Mouse (Mus musculus): ENCODE results near the gene Adrb1. TPM values are rescaled to one million over a fixed set of nuclear protein-coding genes. Genes with fewer than 3 reads are reported as not detected.

The Adrb1 gene
- polyA plus RNA-seq, 1 experiment from 2014 or later = 0.24 TPM

DNA sequence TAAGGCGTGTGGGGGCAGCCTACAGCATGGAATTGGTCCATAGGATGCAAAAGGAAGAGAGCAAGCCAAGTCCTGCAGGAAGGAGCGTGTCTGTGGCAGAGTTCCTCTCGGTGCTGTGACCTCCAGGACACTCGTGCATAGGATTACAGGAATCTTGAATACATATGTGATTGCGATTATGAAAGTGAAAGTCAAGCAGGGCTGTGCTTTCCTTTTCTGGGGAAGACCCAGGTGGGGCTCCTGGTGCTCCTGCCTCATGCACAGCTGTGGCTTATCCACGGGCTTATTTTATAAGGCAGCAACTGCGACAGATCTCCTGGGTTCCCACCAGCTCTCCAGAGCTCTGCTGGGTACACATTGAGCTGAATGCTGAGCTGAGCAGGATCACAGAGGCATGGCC, 39.2 kb upstream of the Adrb1 start:
- Histone ChIP-seq H3K4me3 (ENCODE audit: low read depth, low read length) (no peak overlapping the region), H3K27me3 (ENCODE audit: control insufficient read depth, insufficient read depth, low read length) (no peaks in the 10 kb centered on the region), H3K27ac (replicated peaks; ENCODE audit: low read depth, low read length) (no peak overlapping the region), H3K9ac (ENCODE audit: low read length) (no peak overlapping the region), H3K36me3 (ENCODE audit: control insufficient read depth, insufficient read depth, low read length) (no peaks in the 10 kb centered on the region), H3K4me2 (ENCODE audit: low read depth, severe bottlenecking) (no peak overlapping the region), H3K4me1 (ENCODE audit: control insufficient read depth, insufficient read depth, low read length) (no peaks in the 10 kb centered on the region), H3K9me3 (ENCODE audit: control insufficient read depth, low read length) (no peaks in the 10 kb centered on the region)
- WGBS = 77% methylated on average over 7 of the region's 7 CpGs
- DNase-seq (ENCODE audit: low spot score) (no peak), ATAC-seq (ENCODE audit: insufficient number of reproducible peaks, low FRiP score, low TSS enrichment, low read depth) (no peak)

DNA sequence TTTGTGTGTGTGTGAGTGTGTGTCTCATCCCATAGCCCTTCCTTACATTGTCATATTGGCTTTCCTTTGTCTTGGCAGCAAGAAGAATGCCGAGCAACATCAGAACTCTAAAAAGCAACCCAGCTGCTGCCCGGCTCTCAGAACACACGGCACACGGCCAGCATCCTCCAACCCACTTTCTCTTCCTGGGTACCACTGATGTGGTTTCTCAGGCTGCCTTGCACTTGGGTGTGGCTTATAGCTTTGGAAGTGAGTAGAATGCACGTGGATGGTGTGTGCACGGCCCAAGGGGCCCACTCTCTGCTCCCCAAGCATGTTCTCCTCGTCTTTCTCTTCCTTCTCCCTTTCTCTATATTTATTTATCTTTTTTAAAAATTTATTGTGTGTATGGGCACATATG, 36.5 kb upstream of the Adrb1 start:
- H3K27ac ChIP-seq (replicated peaks; ENCODE audit: low read depth, low read length) = no peak overlapping the region
- WGBS = 78% methylated on average over 7 of the region's 7 CpGs
- DNase-seq (ENCODE audit: low spot score) (no peak), ATAC-seq (ENCODE audit: insufficient number of reproducible peaks, low FRiP score, low TSS enrichment, low read depth) (no peak)
- no peak overlapping the region for H3K4me2 ChIP-seq (ENCODE audit: low read depth, severe bottlenecking)
- no peak overlapping the region for H3K9ac ChIP-seq (ENCODE audit: low read length)
- H3K36me3 ChIP-seq (ENCODE audit: control insufficient read depth, insufficient read depth, low read length) = no peaks in the 10 kb centered on the region
- H3K27me3 ChIP-seq (ENCODE audit: control insufficient read depth, insufficient read depth, low read length) = no peaks in the 10 kb centered on the region
- no peaks in the 10 kb centered on the region for H3K4me1 ChIP-seq (ENCODE audit: control insufficient read depth, insufficient read depth, low read length)
- no peaks in the 10 kb centered on the region for H3K9me3 ChIP-seq (ENCODE audit: control insufficient read depth, low read length)
- H3K4me3 ChIP-seq (ENCODE audit: low read depth, low read length) = no peak overlapping the region

DNA sequence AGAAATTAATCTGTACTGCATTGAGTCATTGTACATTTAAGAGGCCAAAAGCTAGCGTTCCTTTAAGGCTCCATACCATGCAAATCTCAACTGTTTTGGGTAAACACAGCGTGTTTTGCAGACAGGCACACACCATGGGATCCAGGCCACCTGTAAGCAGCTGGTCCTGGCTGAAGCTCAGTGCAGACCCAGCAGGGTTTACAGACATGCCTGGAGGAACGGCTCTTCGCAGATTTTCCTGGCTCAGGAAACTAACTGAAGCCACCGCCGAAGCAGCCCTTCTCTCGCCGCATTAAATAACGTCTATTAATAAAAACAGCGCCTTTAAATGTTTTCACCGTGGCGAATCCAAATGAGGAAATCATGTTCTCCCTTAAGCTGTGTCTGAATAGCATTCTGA, 35.8 kb upstream of the Adrb1 start:
- WGBS = 77% methylated on average over 12 of the region's 12 CpGs
- DNase-seq (ENCODE audit: low spot score) = no peak

DNA sequence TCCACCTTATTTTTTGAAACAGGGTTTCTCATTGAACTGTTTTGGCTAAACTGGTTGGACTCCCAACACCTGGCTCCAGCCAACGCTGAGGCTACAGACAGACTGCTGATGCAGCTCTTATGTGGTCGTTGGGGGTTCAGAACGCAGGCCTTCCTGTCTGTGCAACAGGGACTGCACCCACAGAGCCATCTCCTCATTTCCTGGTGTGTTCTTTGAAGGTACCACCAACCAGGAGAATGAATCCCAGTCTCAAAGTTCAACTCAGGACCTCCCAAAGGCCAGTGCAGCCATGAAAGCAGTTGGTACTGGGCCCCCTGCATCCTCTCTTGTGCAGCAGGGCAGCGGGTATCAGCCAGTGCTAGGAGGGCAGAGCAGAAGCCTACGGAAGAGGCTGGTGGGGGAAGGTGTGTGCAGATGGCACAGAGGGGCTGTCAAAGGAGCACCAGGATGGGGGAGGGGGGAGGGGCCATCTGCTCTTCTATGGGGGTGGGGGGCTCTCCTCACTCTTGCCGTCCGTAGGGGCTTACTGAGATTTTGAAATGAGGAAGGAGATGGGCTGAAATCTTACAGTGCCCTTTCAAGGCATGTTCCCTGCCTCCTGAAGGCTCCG, 34.9 kb upstream of the Adrb1 start:
- no peak overlapping the region for H3K9ac ChIP-seq (ENCODE audit: low read length)
- ATAC-seq (ENCODE audit: insufficient number of reproducible peaks, low FRiP score, low TSS enrichment, low read depth) (no peak), DNase-seq (ENCODE audit: low spot score) (no peak)
- no peak overlapping the region for H3K27ac ChIP-seq (replicated peaks; ENCODE audit: low read depth, low read length)
- H3K36me3 ChIP-seq (ENCODE audit: control insufficient read depth, insufficient read depth, low read length) = no peaks in the 10 kb centered on the region
- 75% methylated on average over 8 of the region's 8 CpGs for WGBS
- H3K4me2 ChIP-seq (ENCODE audit: low read depth, severe bottlenecking) = no peak overlapping the region
- no peaks in the 10 kb centered on the region for H3K9me3 ChIP-seq (ENCODE audit: control insufficient read depth, low read length)
- H3K27me3 ChIP-seq (ENCODE audit: control insufficient read depth, insufficient read depth, low read length) = no peaks in the 10 kb centered on the region
- no peaks in the 10 kb centered on the region for H3K4me1 ChIP-seq (ENCODE audit: control insufficient read depth, insufficient read depth, low read length)
- no peak overlapping the region for H3K4me3 ChIP-seq (ENCODE audit: low read depth, low read length)

More for the DNA sequence above, 35.8 kb upstream of the Adrb1 start:
- no peak overlapping the region for H3K4me3 ChIP-seq (ENCODE audit: low read depth, low read length)
- no peak overlapping the region for H3K9ac ChIP-seq (ENCODE audit: low read length)
- H3K4me2 ChIP-seq (ENCODE audit: low read depth, severe bottlenecking) = no peak overlapping the region
- no peak for ATAC-seq (ENCODE audit: insufficient number of reproducible peaks, low FRiP score, low TSS enrichment, low read depth)
- H3K9me3 ChIP-seq (ENCODE audit: control insufficient read depth, low read length) = no peaks in the 10 kb centered on the region
- no peaks in the 10 kb centered on the region for H3K27me3 ChIP-seq (ENCODE audit: control insufficient read depth, insufficient read depth, low read length)
- no peak overlapping the region for H3K27ac ChIP-seq (replicated peaks; ENCODE audit: low read depth, low read length)
- no peaks in the 10 kb centered on the region for H3K36me3 ChIP-seq (ENCODE audit: control insufficient read depth, insufficient read depth, low read length)
- no peaks in the 10 kb centered on the region for H3K4me1 ChIP-seq (ENCODE audit: control insufficient read depth, insufficient read depth, low read length)

DNA sequence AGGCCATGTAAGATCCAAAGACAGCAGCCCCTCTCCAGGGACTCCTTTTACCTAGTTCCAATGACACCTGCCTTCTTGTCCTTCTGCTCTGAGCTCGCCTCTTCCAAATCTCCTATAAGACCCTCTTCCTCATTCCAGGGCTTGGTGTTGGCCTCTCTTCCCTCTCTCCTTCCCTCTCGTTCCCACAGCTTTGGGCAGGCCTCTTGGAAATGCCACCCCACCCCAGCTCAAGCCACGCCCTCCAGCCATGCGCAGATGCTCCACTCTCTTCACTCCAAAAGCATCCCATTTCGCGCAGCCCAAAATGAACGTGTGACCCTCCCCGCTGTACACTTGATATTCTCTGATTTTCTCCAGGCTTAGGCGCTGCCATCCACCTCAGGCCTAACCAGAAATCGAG, 34.3 kb upstream of the Adrb1 start:
- WGBS = 81% methylated on average over 10 of the region's 10 CpGs
- no peak overlapping the region for H3K27ac ChIP-seq (replicated peaks; ENCODE audit: low read depth, low read length)
- no peak overlapping the region for H3K9ac ChIP-seq (ENCODE audit: low read length)
- ATAC-seq (ENCODE audit: insufficient number of reproducible peaks, low FRiP score, low TSS enrichment, low read depth) (no peak), DNase-seq (ENCODE audit: low spot score) (no peak)
- no peaks in the 10 kb centered on the region for H3K36me3 ChIP-seq (ENCODE audit: control insufficient read depth, insufficient read depth, low read length)
- H3K9me3 ChIP-seq (ENCODE audit: control insufficient read depth, low read length) = no peaks in the 10 kb centered on the region
- H3K4me3 ChIP-seq (ENCODE audit: low read depth, low read length) = no peak overlapping the region
- no peaks in the 10 kb centered on the region for H3K27me3 ChIP-seq (ENCODE audit: control insufficient read depth, insufficient read depth, low read length)
- H3K4me2 ChIP-seq (ENCODE audit: low read depth, severe bottlenecking) = no peak overlapping the region
- no peaks in the 10 kb centered on the region for H3K4me1 ChIP-seq (ENCODE audit: control insufficient read depth, insufficient read depth, low read length)

DNA sequence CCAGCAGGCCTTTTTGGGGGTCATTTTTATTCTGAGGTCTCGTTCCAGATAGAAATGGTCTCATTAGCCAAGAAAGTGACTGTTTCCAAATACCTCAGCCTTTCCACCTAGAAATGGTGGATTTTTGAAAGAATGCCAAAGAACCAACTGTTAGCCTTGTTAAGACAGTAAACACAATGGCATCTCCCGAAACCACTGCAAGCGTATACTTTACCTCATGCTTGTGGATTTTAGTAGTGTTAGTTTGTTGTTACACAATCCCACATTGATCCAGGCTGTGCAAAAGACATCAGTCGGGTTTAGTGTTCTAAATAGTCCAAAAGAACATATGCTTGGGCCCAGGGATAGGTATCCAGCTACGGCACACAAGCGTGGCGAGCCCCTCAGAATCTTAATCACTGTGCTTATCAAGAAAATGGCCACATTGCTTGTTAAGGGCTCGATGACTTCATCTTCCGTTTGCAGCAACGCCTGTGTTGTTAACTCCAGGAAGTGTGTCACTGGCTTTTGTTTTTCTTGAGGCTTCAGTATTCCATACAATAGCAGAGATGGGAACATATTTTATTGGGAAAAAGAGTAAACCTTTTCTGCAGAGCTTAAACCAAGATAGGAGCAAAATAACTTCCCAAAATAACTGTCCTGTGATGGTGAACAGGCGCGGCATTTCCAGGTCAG, 33.2 kb upstream of the Adrb1 start:
- Histone ChIP-seq H3K36me3 (ENCODE audit: control insufficient read depth, insufficient read depth, low read length) (no peaks in the 10 kb centered on the region), H3K9me3 (ENCODE audit: control insufficient read depth, low read length) (no peaks in the 10 kb centered on the region), H3K27ac (replicated peaks; ENCODE audit: low read depth, low read length) (no peak overlapping the region), H3K9ac (ENCODE audit: low read length) (no peak overlapping the region), H3K4me3 (ENCODE audit: low read depth, low read length) (no peak overlapping the region), H3K4me1 (ENCODE audit: control insufficient read depth, insufficient read depth, low read length) (no peaks in the 10 kb centered on the region), H3K27me3 (ENCODE audit: control insufficient read depth, insufficient read depth, low read length) (no peaks in the 10 kb centered on the region), H3K4me2 (ENCODE audit: low read depth, severe bottlenecking) (no peak overlapping the region)
- no peak for DNase-seq (ENCODE audit: low spot score)
- ATAC-seq (ENCODE audit: insufficient number of reproducible peaks, low FRiP score, low TSS enrichment, low read depth) = no peak
- 84% methylated on average over 12 of the region's 12 CpGs for WGBS

DNA sequence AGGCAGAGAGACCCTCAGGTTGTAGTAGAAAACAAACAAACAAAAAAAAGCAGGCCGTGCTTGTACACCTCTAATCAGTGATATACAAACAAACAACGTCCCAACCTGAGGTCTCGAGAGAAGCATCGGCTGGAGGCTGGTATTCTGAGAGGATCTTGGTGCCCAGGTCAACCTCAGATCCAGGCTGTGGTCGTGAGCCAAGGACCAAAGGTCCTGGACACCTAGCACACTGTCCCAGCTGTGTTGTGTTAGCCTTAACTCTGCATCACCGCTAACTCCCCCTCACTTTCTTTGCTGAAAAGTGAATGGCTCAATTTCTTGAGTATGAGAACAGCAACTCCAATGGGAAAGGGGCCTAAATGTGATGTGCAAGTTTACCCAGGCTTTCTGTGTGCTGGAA, 32.5 kb upstream of the Adrb1 start:
- Histone ChIP-seq H3K27me3 (ENCODE audit: control insufficient read depth, insufficient read depth, low read length) (no peaks in the 10 kb centered on the region), H3K9ac (ENCODE audit: low read length) (no peak overlapping the region), H3K4me2 (ENCODE audit: low read depth, severe bottlenecking) (no peak overlapping the region), H3K27ac (replicated peaks; ENCODE audit: low read depth, low read length) (no peak overlapping the region), H3K9me3 (ENCODE audit: control insufficient read depth, low read length) (no peaks in the 10 kb centered on the region), H3K36me3 (ENCODE audit: control insufficient read depth, insufficient read depth, low read length) (no peaks in the 10 kb centered on the region), H3K4me1 (ENCODE audit: control insufficient read depth, insufficient read depth, low read length) (no peaks in the 10 kb centered on the region), H3K4me3 (ENCODE audit: low read depth, low read length) (no peak overlapping the region)
- ATAC-seq (ENCODE audit: insufficient number of reproducible peaks, low FRiP score, low TSS enrichment, low read depth) (no peak), DNase-seq (ENCODE audit: low spot score) (no peak)
- 67% methylated on average over 6 of the region's 6 CpGs for WGBS

DNA sequence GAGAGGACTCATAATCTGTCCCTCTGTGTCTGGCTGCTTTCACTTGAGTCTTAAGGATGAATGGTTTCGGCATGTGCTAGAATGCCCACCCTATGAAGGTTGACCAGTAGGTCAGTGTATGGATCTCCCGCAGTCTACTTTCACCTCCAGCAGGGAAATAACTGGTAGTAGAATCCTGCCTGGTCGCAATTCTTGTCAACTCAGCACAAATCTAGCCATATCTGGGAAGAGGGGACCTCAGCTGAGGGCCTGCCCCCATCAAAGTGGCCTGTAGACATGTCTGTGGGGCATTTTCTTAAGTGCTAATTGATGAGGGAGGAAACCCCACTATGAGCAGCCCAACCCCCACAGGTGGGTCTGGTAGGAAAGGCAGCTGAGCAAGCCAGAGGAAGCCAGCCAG, 30.9 kb upstream of the Adrb1 start:
- Histone ChIP-seq H3K4me1 (ENCODE audit: control insufficient read depth, insufficient read depth, low read length) (no peaks in the 10 kb centered on the region), H3K9me3 (ENCODE audit: control insufficient read depth, low read length) (no peaks in the 10 kb centered on the region), H3K36me3 (ENCODE audit: control insufficient read depth, insufficient read depth, low read length) (no peaks in the 10 kb centered on the region), H3K9ac (ENCODE audit: low read length) (no peak overlapping the region), H3K27me3 (ENCODE audit: control insufficient read depth, insufficient read depth, low read length) (no peaks in the 10 kb centered on the region), H3K4me2 (ENCODE audit: low read depth, severe bottlenecking) (no peak overlapping the region), H3K27ac (replicated peaks; ENCODE audit: low read depth, low read length) (no peak overlapping the region), H3K4me3 (ENCODE audit: low read depth, low read length) (no peak overlapping the region)
- ATAC-seq (ENCODE audit: insufficient number of reproducible peaks, low FRiP score, low TSS enrichment, low read depth) (no peak), DNase-seq (ENCODE audit: low spot score) (no peak)
- WGBS = 93% methylated on average over 3 of the region's 3 CpGs

DNA sequence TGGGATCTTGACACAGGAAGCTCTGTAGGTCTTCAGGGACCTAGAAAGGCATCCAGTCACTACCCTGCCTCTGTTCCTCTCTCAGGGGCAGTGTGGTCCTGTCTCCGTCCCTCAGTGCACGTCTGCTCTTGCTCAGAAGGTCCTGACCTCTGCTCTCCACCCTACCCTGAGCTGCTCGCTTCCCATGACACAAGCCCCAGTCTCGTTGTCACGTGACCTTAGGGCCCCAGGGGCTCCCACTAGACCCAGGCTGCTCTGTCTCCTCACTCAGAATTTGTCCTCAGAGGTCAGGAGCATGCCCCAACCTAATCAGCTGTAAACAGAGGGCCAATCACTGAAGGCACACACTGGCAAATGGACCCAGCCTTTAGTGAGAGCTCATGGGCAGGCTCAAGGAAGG, 29.5 kb upstream of the Adrb1 start:
- no peak overlapping the region for H3K27ac ChIP-seq (replicated peaks; ENCODE audit: low read depth, low read length)
- WGBS = 13% methylated on average over 5 of the region's 5 CpGs
- H3K36me3 ChIP-seq (ENCODE audit: control insufficient read depth, insufficient read depth, low read length) = no peaks in the 10 kb centered on the region
- H3K9ac ChIP-seq (ENCODE audit: low read length) = no peak overlapping the region
- no peak overlapping the region for H3K4me2 ChIP-seq (ENCODE audit: low read depth, severe bottlenecking)
- no peaks in the 10 kb centered on the region for H3K27me3 ChIP-seq (ENCODE audit: control insufficient read depth, insufficient read depth, low read length)
- H3K9me3 ChIP-seq (ENCODE audit: control insufficient read depth, low read length) = no peaks in the 10 kb centered on the region
- no peaks in the 10 kb centered on the region for H3K4me1 ChIP-seq (ENCODE audit: control insufficient read depth, insufficient read depth, low read length)
- DNase-seq (ENCODE audit: low spot score) = no peak
- no peak overlapping the region for H3K4me3 ChIP-seq (ENCODE audit: low read depth, low read length)
- no peak for ATAC-seq (ENCODE audit: insufficient number of reproducible peaks, low FRiP score, low TSS enrichment, low read depth)

Measured in limb, embryonic 11.5 days (tissue).